Mouse (Mus musculus) T-cell, adult 2 months (primary cell): Measurements from ENCODE around the gene Tmem37.

Experiments used
- DNase-seq: peaks from one replicate; pipeline ENCODE4 v3.0.0; 2022; ENCODE audit warnings: low spot score

The Tmem37 gene

GRCm38 (mm10) chr1:120093482-120094134 is 19.7 kb upstream of the Tmem37 start:
- DNase-seq, result peak; percentile 74

- DNase-seq, result no peak
These were observed 17.2 kb upstream of the Tmem37 start for GRCm38 (mm10) chr1:120090880-120091570.

GRCm38 (mm10) chr1:120089180-120089579 is 15.3 kb upstream of the Tmem37 start:
- no peak for DNase-seq

DNA sequence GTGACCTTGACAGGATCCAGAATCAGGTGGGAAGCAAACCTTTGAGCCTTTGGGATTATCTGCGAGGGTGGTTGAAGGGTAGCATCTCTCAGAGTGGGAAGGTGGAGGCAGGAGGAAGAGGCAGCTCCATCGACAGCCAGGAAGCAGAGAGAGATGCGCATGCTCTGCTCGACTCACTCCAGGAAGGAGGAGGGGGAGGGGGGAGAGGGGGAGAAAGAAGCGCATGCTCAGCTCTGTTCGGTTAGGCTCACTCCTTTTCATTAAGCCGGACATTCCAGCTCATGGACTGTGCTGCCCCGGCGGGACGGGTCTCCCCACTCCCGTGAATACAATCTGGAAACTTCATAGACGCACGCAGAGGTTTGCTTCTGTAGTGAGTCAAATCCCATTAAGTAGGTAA is 12.8 kb upstream of the Tmem37 start:
- DNase-seq, result no peak

DNA sequence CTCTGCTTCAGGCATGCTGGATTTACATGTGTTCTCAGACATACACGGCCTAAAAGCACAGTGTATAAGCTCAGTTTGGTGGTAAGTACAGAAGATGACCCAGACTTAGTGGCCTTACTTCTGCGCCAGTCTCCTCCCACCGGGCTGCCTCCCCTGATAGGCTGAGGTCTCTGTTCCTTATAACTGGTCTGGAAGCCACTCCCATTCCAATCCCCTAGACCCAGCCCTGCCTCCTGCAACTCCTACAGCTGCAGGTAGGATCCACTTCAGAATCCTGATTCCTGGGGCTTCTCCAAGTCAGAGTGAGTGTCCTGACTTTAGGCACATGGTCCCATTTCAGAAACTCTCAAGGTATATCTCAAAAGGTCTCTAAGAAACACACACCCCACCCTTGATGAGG is 11.8 kb upstream of the Tmem37 start:
- DNase-seq, result no peak

DNA sequence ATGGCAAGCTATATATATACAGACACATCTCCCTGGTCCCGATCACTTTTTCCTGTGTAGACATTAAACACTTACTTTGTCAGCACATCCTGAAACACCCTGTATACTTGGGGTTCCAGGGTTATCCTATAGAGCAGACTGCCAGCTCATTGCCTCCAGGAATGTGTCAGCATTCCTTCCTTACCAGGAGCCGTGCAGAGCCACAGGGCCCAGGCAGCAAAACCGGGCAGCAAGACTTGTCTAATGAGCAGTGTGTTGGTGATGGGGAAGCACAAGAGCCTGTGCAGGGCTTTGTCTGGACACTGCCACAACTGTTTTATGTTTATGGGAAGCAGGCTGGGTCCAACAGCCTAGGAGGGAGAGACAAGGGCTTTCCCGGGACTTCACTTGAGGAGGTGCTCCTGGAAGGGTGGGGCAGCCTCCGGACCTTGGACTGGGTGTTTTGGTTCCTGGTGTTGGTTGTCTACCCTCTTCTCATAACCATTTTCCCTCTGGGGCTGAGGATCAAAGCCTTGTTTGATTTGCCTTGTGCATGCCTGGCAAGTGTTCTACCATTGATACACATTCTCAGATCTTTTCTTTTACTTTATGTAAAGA is 10.1 kb upstream of the Tmem37 start:
- DNase-seq, result no peak

DNA sequence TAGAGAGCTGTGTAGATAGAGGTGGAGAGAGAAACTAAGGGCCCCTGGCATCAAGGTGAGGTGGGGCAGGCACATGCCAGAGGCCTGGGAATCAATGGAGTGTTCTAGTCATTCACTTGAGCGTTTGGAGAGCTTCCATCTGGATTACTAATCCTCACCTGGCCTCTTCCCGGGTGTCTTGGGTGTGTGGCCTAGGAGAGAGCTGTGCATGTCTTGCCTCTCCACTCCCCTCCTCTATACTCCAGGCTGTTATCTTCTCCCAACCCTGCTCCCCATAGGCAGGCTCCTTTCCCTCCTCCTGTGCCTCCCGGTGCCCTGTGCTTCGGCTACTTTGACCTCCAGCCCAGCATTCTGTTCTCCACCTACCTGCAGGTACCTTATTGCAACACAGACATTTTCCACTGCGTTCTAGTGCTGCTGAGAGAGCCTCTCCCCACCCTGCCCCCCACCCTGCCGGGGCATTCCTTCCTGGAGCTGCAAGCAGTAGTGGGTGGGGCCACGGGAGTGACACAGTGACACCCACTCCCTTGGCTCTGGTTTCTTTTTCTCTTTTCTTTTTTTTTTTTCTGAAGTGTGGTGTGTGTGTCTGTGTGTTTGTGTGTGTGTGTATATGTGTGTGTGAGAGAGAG is 9.2 kb upstream of the Tmem37 start:
- DNase-seq, result no peak

DNA sequence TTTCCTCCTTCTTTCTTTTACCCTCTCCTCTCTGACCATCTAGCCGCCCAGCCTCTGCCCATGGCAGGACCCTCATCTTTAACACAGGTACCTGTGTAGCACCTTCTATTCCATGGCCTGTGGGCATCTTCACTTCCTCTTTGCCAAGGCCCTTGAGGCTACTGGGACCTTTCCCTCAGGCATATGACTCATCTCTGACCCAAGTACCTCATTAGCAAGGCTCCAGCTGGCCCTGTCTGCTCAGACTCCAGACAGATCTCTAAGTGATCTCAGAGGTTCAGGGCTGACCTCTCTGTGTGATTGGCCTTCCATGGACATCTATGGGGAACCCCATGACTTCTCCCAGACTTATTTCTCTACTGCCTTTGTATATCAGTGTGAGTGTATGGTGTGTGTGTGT is 6.8 kb upstream of the Tmem37 start:
- no peak for DNase-seq

- no peak for DNase-seq
These were observed 4.0 kb upstream of the Tmem37 start for GRCm38 (mm10) chr1:120077746-120078410.

DNA sequence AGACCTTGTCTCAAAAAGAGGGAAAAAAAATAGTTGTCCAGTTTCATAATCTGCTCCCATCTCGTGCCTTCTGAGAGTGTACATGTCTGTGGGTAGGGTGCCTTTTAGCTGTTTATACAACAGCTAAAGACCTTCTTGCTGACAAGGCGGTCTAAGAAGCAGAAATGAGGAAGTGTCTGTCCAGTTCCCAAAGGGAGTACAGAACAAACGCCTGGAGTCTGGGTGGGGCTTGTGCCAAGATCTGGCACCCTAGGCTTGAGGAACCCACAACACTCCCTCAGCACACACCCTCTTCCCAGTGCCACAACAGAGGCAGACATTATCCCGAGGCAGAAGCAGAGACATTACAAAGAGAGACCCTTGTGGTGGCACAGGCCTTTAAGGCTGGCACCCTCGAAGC is 1.6 kb upstream of the Tmem37 start:
- DNase-seq, result no peak

- no peak for DNase-seq
These were observed 1.1 kb upstream of the Tmem37 start for GRCm38 (mm10) chr1:120074931-120075330.

DNA sequence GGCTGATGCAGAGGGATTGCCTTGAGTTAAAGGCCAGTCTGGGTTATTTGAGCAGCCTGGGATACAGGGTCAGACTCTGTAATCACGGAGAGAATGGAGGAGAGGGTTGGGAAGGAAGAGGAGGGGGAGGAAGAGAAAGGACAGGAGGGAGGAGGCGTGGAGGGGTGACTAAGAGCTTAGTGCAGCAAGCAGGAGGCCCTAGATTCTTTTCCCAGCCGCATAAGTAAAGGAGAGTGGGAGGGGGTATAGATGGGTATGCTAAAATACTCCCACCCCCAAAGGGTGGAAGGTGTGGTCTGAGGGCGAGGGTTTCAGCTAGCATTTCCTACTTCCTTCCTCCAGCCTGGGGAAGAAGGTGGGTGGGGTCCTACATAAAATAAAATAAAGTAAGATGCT is 431 bp upstream of the Tmem37 start:
- DNase-seq, result no peak

- DNase-seq, result no peak
These were observed 974 bp downstream of the Tmem37 start for GRCm38 (mm10) chr1:120072900-120073299.

DNA sequence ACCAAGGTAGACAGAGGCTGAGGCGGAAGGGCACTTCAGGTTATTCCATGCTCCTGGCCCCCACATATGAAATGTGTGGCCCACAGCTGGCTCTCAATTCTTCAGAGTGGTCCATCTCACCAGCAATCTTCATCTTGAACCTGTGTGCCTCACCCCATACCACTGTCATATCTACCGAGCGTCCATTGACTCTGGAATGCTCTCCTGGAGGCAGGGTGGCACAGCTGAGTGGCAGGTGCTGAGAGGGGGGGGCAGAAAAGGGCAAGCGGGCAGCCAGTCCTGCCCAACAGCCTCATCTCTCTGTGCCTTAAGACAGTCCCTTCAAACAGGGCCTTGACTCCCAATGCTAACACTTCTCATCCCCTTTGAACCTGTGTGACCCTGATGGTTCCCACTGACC is 2.7 kb downstream of the Tmem37 start:
- no peak for DNase-seq

DNA sequence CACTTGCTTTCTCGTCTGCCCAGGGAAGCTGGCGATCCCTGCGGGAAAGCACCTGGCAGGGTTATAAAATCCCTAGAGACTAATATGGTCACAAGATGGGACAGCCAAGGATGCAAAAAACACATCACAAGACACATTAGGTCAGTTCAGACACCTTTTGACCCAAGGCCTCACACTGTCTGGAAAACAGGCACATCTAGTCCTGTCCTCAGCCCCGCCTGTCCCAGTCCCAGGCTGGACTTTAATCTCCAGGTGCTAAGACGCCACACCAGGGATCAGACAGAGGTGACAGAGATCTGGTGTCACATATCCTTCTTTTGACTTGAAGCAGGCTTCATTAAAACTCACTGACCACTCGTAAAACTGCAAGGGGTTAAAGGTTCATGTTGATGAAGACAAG is 3.7 kb downstream of the Tmem37 start:
- DNase-seq, result no peak

DNA sequence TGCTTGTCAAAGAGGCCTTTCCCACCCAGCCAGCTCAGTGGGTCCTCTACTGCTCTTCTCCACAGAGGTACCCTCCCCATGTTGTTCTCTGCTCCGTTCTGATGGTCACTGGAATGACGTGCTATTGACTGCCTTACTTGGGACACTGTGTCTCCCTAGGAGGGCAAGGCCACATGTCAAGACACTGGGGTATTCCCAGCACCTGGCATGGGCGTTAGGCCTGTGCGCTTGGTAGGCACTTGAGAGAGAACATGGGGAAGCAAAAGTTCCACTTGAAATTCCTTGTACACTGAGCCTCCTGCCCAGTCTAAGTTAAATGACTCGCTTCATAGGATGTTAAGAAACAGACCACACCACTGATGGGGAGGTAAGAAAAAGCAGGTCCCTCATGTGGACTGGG is 4.8 kb downstream of the Tmem37 start:
- DNase-seq, result no peak

DNA sequence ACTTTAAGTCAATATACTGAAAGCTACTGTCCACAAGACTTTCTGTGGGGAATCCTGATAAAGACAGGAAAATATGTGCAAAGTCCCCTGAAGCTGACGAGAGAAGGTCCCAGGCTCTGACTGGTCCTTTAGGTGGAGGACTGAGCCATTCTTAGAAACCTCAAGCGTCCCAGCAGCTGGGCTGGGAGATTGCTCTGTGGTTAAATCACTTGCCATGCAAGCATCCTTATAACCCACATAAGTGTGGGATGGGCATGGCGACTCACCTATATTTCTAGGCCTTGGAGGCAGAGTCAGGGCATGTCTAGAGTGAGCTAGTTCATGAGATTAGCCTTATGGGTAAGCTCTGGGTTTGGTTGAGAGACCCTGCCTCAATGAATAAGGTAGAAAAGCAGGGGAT is 7.2 kb downstream of the Tmem37 start:
- DNase-seq, result no peak

DNA sequence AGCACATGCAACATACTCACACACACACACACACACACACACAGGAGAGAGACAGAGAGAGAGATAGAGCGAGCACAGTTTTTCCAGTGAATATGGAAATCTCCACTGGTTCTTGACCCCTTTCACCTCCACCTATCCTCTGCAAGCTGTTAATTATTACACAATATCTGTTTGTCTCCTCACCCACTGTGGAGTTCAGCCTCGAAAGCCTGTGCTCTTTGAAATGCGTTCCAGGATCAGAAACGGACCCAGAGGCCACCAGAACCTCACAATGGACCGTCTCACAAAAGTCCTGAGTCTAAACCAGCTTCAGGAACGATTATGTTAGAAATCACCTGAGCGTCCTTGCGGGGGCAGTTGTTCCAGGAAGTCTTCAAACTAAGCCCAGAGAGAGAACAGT is 7.7 kb downstream of the Tmem37 start:
- no peak for DNase-seq

DNA sequence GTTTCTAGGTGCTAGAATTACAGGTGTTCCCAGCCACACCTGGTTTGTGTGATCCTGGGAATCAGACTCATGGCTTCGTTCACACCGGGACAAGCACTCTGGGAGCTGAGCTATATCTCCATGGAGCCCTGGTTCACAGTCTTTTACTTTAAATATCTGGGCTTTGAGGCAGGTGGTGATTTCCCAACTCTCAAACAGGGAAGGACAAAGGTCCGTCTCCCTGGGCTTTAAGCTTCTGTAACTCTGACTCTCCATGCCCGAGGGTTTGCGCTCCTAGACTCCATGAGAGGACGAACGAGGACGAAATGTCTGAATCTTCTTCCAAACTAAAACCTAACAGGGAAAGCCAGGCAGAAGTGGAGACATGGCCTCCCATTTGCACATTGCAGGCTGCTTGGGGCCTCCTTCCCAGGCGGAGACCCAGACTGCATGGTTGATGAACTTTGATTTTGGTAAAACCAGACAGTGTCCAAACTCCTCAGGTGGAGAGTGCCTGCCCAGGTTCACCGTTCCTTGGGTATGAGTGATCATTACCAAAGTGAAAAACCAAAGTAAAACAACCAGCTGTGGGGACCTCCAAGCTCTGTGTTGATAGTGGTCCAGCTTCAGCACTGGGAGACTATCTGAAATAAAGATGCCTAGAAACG is 9.7 kb downstream of the Tmem37 start:
- no peak for DNase-seq

- DNase-seq, result no peak
These were observed 11.6 kb downstream of the Tmem37 start for GRCm38 (mm10) chr1:120062231-120062630.

DNA sequence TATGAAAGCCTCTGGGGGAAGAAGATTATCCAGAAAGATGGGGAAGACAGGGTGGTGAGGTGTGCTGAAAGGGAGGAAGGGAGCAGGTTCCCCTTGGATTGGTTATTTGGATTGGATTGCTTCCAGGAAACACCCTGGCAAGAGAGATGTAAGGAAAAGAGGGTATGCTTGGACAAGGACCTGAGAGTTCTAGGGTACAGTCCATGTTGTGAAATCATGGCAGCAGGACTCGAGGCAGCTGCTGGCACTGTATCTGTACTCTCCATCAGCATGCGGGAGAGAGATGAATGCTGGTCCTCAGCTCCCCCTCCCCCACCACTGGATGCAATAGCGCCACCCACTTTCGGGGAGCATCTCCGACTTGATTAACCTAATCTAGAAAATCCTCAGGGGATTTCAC is 13.2 kb downstream of the Tmem37 start:
- DNase-seq, result no peak
